Mouse (Mus musculus): ENCODE measurements around the gene Cebpe. TPM values are rescaled to one million over a fixed set of nuclear protein-coding genes. Genes with fewer than 3 reads are reported as not detected.
A peak's percentile ranks its signal among the peaks of the same experiment; 100 is the strongest.

Gene Cebpe
- polyA plus RNA-seq, 1 experiment = not detected

- no peak overlapping the region for H3K4me3 ChIP-seq (ENCODE audit: insufficient read depth, low read length)
- no peak overlapping the region for H3K27ac ChIP-seq (ENCODE audit: insufficient read depth, low read length)
- no peaks in the 10 kb centered on the region for H3K4me1 ChIP-seq (ENCODE audit: control insufficient read depth, insufficient read depth, low read length)
- TF ChIP-seq POLR2A (IDR thresholded peaks at IDR 0.05; ENCODE audit: low read depth, low read length) (no peak), CTCF (IDR thresholded peaks at IDR 0.05; ENCODE audit: borderline replicate concordance, insufficient read depth, low read length) (no peak)
Observed at GRCm38 (mm10) chr14:54727565-54727964, 15.6 kb upstream of the Cebpe start.

DNA sequence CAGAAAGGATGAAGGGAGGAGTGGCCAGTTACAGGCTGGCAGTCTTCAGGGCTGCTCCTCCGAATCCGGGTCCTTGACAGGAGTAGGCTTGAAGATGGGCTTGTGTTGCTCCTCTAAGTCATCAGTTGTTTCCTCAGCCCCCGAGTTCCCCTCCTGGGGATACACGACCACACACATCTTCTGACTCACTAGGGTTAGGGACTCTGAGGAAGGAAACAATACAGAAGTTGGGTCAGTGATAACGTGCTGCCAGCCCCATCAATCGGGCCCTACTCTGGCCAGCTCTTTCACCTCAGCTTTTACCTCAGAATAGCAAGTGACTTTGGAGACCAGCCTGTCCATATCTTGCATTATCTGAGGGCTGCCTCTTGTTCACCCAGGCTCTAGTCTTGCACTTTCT, 12.1 kb upstream of the Cebpe start:
- Histone ChIP-seq H3K27ac (ENCODE audit: insufficient read depth, low read length) (no peak overlapping the region), H3K4me1 (ENCODE audit: control insufficient read depth, insufficient read depth, low read length) (no peaks in the 10 kb centered on the region), H3K4me3 (ENCODE audit: insufficient read depth, low read length) (no peak overlapping the region)
- TF ChIP-seq POLR2A (IDR thresholded peaks at IDR 0.05; ENCODE audit: low read depth, low read length) = no peak
- no peak for TF ChIP-seq CTCF (IDR thresholded peaks at IDR 0.05; ENCODE audit: borderline replicate concordance, insufficient read depth, low read length)

DNA sequence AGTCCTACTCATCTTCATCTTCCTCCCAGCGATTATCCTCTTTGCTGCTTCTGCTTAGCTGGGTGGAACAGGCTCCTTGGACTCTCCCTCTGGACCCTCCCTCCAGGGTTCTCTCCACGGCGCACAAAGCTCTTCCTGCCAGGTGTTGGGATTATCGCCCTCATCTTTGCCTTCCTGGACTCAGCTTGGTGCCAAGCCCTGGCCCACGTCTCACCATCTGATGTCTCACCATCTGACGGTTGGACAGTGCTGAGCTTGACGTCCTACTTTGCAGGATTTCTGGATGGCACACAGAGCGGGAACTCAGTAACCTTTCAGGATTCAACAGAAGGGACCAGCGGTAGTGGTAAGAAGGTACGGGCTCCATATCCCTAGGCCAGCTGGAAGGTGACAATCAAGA, 9.7 kb upstream of the Cebpe start:
- no peak overlapping the region for H3K27ac ChIP-seq (ENCODE audit: insufficient read depth, low read length)
- H3K4me1 ChIP-seq (ENCODE audit: control insufficient read depth, insufficient read depth, low read length) = no peaks in the 10 kb centered on the region
- no peak for TF ChIP-seq POLR2A (IDR thresholded peaks at IDR 0.05; ENCODE audit: low read depth, low read length)
- no peak for TF ChIP-seq CTCF (IDR thresholded peaks at IDR 0.05; ENCODE audit: borderline replicate concordance, insufficient read depth, low read length)
- H3K4me3 ChIP-seq (ENCODE audit: insufficient read depth, low read length) = no peak overlapping the region

DNA sequence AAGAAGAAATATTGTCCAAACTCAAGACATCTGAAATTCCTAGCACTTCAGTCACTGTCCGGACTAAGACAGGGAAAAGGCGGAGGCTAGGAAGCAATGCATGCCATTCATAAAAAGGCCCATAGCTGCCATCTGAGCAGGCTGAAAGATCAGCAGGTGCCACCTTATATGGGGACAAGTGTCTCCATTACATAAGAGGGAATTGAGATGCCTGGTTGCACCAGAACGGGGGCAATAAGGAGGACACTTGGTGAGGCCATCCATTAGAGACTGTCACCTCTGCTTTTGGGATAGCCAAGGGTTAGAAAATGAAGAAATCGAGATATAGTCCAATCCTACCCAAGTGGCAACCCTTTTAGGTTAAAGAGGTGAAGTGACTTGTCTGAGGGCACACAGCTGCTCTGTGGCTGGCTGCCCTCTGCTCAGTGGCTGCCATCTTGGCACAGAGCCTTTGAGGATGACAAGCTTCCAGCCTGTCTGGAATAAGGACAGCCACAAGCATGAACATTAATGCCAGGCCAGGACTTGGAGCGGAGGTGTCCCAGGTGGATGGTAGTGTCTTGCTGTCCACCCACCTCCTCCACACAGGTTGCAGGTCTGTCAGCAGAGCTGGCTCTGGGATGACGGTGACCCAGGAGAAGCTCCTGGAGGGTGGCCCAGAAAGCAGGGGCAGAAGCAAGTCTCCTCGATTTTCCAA, 8.8 kb upstream of the Cebpe start:
- no peak overlapping the region for H3K27ac ChIP-seq (ENCODE audit: insufficient read depth, low read length)
- no peak overlapping the region for H3K4me3 ChIP-seq (ENCODE audit: insufficient read depth, low read length)
- no peaks in the 10 kb centered on the region for H3K4me1 ChIP-seq (ENCODE audit: control insufficient read depth, insufficient read depth, low read length)
- TF ChIP-seq CTCF (IDR thresholded peaks at IDR 0.05; ENCODE audit: borderline replicate concordance, insufficient read depth, low read length) = no peak
- TF ChIP-seq POLR2A (IDR thresholded peaks at IDR 0.05; ENCODE audit: low read depth, low read length) = no peak

- Histone ChIP-seq H3K4me1 (ENCODE audit: control insufficient read depth, insufficient read depth, low read length) (peaks cover 1% of the 10 kb centered on the region; the same call in 1 of the 2 replicates), H3K27ac (ENCODE audit: insufficient read depth, low read length) (no peak overlapping the region), H3K4me3 (ENCODE audit: insufficient read depth, low read length) (no peak overlapping the region)
- no peak for TF ChIP-seq POLR2A (IDR thresholded peaks at IDR 0.05; ENCODE audit: low read depth, low read length)
- TF ChIP-seq CTCF (IDR thresholded peaks at IDR 0.05; ENCODE audit: borderline replicate concordance, insufficient read depth, low read length) = no peak
Observed at GRCm38 (mm10) chr14:54720041-54720440, 8.1 kb upstream of the Cebpe start.

DNA sequence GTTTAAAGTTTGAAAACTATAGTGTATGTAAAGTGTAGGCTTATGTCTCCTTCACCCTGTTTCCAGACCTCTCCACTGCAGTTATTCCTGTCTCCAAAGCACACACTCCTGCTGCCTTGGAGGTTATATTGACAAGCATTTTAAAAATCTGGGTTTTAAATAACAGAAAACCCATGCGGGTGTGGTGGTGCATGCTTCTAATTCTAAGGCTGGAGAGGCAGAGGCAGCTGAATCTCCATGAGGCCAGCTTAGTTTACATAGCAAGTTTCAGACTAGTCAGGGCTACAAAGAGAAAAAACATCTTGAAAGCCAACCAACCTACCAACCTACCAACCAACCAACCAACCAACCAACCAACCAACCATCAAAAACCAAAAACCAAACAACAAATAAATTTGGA, 3.4 kb upstream of the Cebpe start:
- no peak overlapping the region for H3K27ac ChIP-seq (ENCODE audit: insufficient read depth, low read length)
- TF ChIP-seq CTCF (IDR thresholded peaks at IDR 0.05; ENCODE audit: borderline replicate concordance, insufficient read depth, low read length) = no peak
- peaks cover 6% of the 10 kb centered on the region for H3K4me1 ChIP-seq (ENCODE audit: control insufficient read depth, insufficient read depth, low read length)
- H3K4me3 ChIP-seq (ENCODE audit: insufficient read depth, low read length) = no peak overlapping the region

- no peak for TF ChIP-seq CTCF (IDR thresholded peaks at IDR 0.05; ENCODE audit: borderline replicate concordance, insufficient read depth, low read length)
- TF ChIP-seq POLR2A (IDR thresholded peaks at IDR 0.05; ENCODE audit: low read depth, low read length) = no peak
- H3K4me1 ChIP-seq (ENCODE audit: control insufficient read depth, insufficient read depth, low read length) = peaks cover 6% of the 10 kb centered on the region
- H3K4me3 ChIP-seq (ENCODE audit: insufficient read depth, low read length) = peak overlapping the region; percentile 41; the same call in 1 of the 2 replicates
- no peak overlapping the region for H3K27ac ChIP-seq (ENCODE audit: insufficient read depth, low read length)
Observed at GRCm38 (mm10) chr14:54714617-54715081, 2.7 kb upstream of the Cebpe start.

- Histone ChIP-seq H3K27ac (ENCODE audit: insufficient read depth, low read length) (no peak overlapping the region), H3K4me3 (ENCODE audit: insufficient read depth, low read length) (peak overlapping the region; percentile 41), H3K4me1 (ENCODE audit: control insufficient read depth, insufficient read depth, low read length) (peaks cover 6% of the 10 kb centered on the region)
- TF ChIP-seq CTCF (IDR thresholded peaks at IDR 0.05; ENCODE audit: borderline replicate concordance, insufficient read depth, low read length) = 0 out of 2 replicates have a peak, but pooled peaks have one; percentile 0
- no peak for TF ChIP-seq POLR2A (IDR thresholded peaks at IDR 0.05; ENCODE audit: low read depth, low read length)
Observed at GRCm38 (mm10) chr14:54714121-54714520, 2.1 kb upstream of the Cebpe start.

DNA sequence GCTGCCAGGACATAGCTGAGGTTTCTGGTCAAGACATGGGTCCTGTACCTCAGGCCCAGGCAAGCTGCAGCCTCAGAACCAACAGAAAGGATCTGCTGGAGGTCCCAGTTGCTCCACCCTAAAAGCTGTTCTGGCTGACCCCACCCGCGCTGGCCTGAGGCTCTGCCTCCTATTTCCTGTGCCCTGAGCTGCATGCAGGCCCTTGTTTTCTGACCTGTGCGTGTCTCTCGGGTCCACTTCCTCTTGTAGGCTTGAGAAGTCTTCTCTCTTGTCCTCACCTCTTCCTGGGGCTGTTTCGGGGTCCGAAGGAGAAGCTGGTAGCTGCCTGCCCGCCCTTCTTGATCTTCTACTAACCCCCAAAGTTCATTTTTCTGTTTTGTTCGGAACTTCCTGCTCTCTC, 887 bp upstream of the Cebpe start:
- H3K4me3 ChIP-seq (ENCODE audit: insufficient read depth, low read length) = no peak overlapping the region
- no peak for TF ChIP-seq POLR2A (IDR thresholded peaks at IDR 0.05; ENCODE audit: low read depth, low read length)
- no peak for TF ChIP-seq CTCF (IDR thresholded peaks at IDR 0.05; ENCODE audit: borderline replicate concordance, insufficient read depth, low read length)
- peaks cover 6% of the 10 kb centered on the region for H3K4me1 ChIP-seq (ENCODE audit: control insufficient read depth, insufficient read depth, low read length)
- no peak overlapping the region for H3K27ac ChIP-seq (ENCODE audit: insufficient read depth, low read length)

- Histone ChIP-seq H3K4me3 (ENCODE audit: insufficient read depth, low read length) (no peak overlapping the region), H3K4me1 (ENCODE audit: control insufficient read depth, insufficient read depth, low read length) (peaks cover 2% of the 10 kb centered on the region; the same call in 1 of the 2 replicates), H3K27ac (ENCODE audit: insufficient read depth, low read length) (no peak overlapping the region)
- TF ChIP-seq POLR2A (IDR thresholded peaks at IDR 0.05; ENCODE audit: low read depth, low read length) = no peak
- TF ChIP-seq CTCF (IDR thresholded peaks at IDR 0.05; ENCODE audit: borderline replicate concordance, insufficient read depth, low read length) = no peak
Observed at GRCm38 (mm10) chr14:54709054-54709453, 2.9 kb downstream of the Cebpe start.

Measured in embryonic fibroblast, embryonic 13.5 days (primary cell).